Mouse (Mus musculus) embryonic facial prominence, embryonic 14.5 days (tissue): ENCODE measurements around the gene Dnajc4. TPM values are rescaled to one million over a fixed set of nuclear protein-coding genes. Genes with fewer than 3 reads are reported as not detected.

Experiments used
- ATAC-seq: fragments of 200-750 bp; cut with Nextera tagmentation; 2 replicates; pipeline ENCODE4 v1.8.0; 2017; ENCODE audit warnings: low read depth, moderate number of reproducible peaks, moderate TSS enrichment
- DNase-seq: peaks from one replicate; pipeline ENCODE4 v3.0.0-alpha.2; 2015; ENCODE audit warnings: low spot score
- H3K27ac ChIP-seq: fragments of 300-500 bp; sonication (generic); replicated peaks from 2 replicates; pipeline ENCODE4 v1.5.1; 2014; ENCODE audit warnings: low read depth, mild to moderate bottlenecking, low read length, moderate library complexity
- H3K27me3 ChIP-seq: fragments of 300-500 bp; sonication (generic); replicated peaks from 2 replicates; pipeline ENCODE4 v1.6.1; 2014; ENCODE audit warnings: low read length; ENCODE audit not compliant: control insufficient read depth, insufficient read depth
- H3K36me3 ChIP-seq: fragments of 300-500 bp; sonication (generic); 2 replicates; pipeline ENCODE4 v1.6.1; 2014; ENCODE audit warnings: low read length, mixed read lengths; ENCODE audit not compliant: control insufficient read depth, insufficient read depth
- H3K4me1 ChIP-seq: fragments of 300-500 bp; sonication (generic); 2 replicates; pipeline ENCODE4 v1.6.1; 2014; ENCODE audit warnings: antibody characterized with exemption, low read length; ENCODE audit not compliant: control insufficient read depth, insufficient read depth
- H3K4me2 ChIP-seq: fragments of 300-500 bp; sonication (generic); 2 replicates; pipeline ENCODE4 v1.6.1; 2014; ENCODE audit warnings: low read depth, mild to moderate bottlenecking, low read length, moderate library complexity, mixed read lengths
- H3K4me3 ChIP-seq: fragments of 300-500 bp; sonication (generic); 2 replicates; pipeline ENCODE4 v1.5.1; 2014; ENCODE audit warnings: low read depth, mild to moderate bottlenecking, low read length
- H3K9ac ChIP-seq: fragments of 300-500 bp; sonication (generic); 2 replicates; pipeline ENCODE4 v1.6.1; 2014; ENCODE audit warnings: low read depth, mild to moderate bottlenecking, low read length, moderate library complexity, mixed read lengths
- H3K9me3 ChIP-seq: fragments of 300-500 bp; sonication (generic); 2 replicates; pipeline ENCODE4 v1.6.1; 2016; ENCODE audit warnings: low read length; ENCODE audit not compliant: control insufficient read depth
- WGBS: fragments of 180-500 bp; shearing (Covaris S2); extraction: QIAGEN DNeasy Blood & Tissue Kit; methylation state at CpG from one replicate; pipeline ENCODE4 v1.1.7; 2014; 5-methylcytosine and 5-hydroxymethylcytosine counted together
- polyA plus RNA-seq: library from polyadenylated mRNA; unstranded; fragments of >200 nt; fragmentation: Nextera tagmentation; extraction: Ambion mirVana; gene quantifications from 2 replicates; pipeline ENCODE4 v1.2.1, GENCODE M21; 2014

The Dnajc4 gene
- polyA plus RNA-seq, 1 experiment from 2014 or later: 21.7 TPM

GRCm38 (mm10) chr19:6973581-6974190 lies 18.7 kb downstream of the Dnajc4 start:
- no peaks in the 10 kb centered on the region for H3K27me3 ChIP-seq
- DNase-seq (no peak), ATAC-seq (no peak)
- H3K4me3 ChIP-seq: peak overlapping the region; percentile 77
- H3K9me3 ChIP-seq: no peaks in the 10 kb centered on the region
- WGBS: 25% methylated on average over 11 of the region's 12 CpGs
- H3K36me3 ChIP-seq: peaks cover 16% of the 10 kb centered on the region
- peak overlapping the region; percentile 88; the same call in 1 of the 2 replicates for H3K27ac ChIP-seq
- H3K9ac ChIP-seq: peak overlapping the region; percentile 48
- peak overlapping the region; percentile 92 for H3K4me2 ChIP-seq
- peaks cover 28% of the 10 kb centered on the region for H3K4me1 ChIP-seq

- no peak overlapping the region for H3K27ac ChIP-seq
- H3K27me3 ChIP-seq: no peaks in the 10 kb centered on the region
- no peak overlapping the region for H3K4me3 ChIP-seq
- WGBS: 74% methylated on average over 13 of the region's 13 CpGs
- H3K4me2 ChIP-seq: no peak overlapping the region
- no peak for DNase-seq
- ATAC-seq: no peak
- H3K9ac ChIP-seq: no peak overlapping the region
- H3K36me3 ChIP-seq: peaks cover 3% of the 10 kb centered on the region
- H3K4me1 ChIP-seq: peaks cover 30% of the 10 kb centered on the region
- H3K9me3 ChIP-seq: no peaks in the 10 kb centered on the region
These were observed 20.0 kb downstream of the Dnajc4 start for GRCm38 (mm10) chr19:6972247-6972917.

GRCm38 (mm10) chr19:6971644-6972043 lies 20.7 kb downstream of the Dnajc4 start:
- ATAC-seq (no peak), DNase-seq (no peak)
- no peak overlapping the region for H3K4me3 ChIP-seq
- peaks cover 28% of the 10 kb centered on the region for H3K4me1 ChIP-seq
- no peaks in the 10 kb centered on the region for H3K9me3 ChIP-seq
- WGBS: 33% methylated on average over 6 of the region's 6 CpGs
- 0 out of 2 replicates have a peak overlapping the region, but pooled peaks have one; percentile 1 for H3K27ac ChIP-seq
- H3K27me3 ChIP-seq: no peaks in the 10 kb centered on the region
- H3K36me3 ChIP-seq: no peaks in the 10 kb centered on the region
- no peak overlapping the region for H3K4me2 ChIP-seq
- 0 out of 2 replicates have a peak overlapping the region, but pooled peaks have one; percentile 14 for H3K9ac ChIP-seq

- WGBS: 31% methylated on average over 8 of the region's 11 CpGs
- no peak for DNase-seq
- H3K9ac ChIP-seq: peak overlapping the region; percentile 73
- H3K9me3 ChIP-seq: no peaks in the 10 kb centered on the region
- peaks cover 25% of the 10 kb centered on the region for H3K4me1 ChIP-seq
- no peak overlapping the region for H3K27ac ChIP-seq
- ATAC-seq: no peak
- no peak overlapping the region for H3K4me3 ChIP-seq
- peak overlapping the region; percentile 55 for H3K4me2 ChIP-seq
- H3K27me3 ChIP-seq: no peaks in the 10 kb centered on the region
- peaks cover 10% of the 10 kb centered on the region for H3K36me3 ChIP-seq
These were observed 21.8 kb downstream of the Dnajc4 start for GRCm38 (mm10) chr19:6970460-6971085.

- peak overlapping the region; percentile 55 for H3K4me2 ChIP-seq
- under 1% methylated on average over 42 of the region's 55 CpGs for WGBS
- ATAC-seq (peak; percentile 54), DNase-seq (peak; percentile 65)
- H3K36me3 ChIP-seq: peaks cover 17% of the 10 kb centered on the region
- H3K9ac ChIP-seq: peak overlapping the region; percentile 73
- no peaks in the 10 kb centered on the region for H3K9me3 ChIP-seq
- H3K4me1 ChIP-seq: peaks cover 25% of the 10 kb centered on the region
- H3K27ac ChIP-seq: no peak overlapping the region
- no peaks in the 10 kb centered on the region for H3K27me3 ChIP-seq
- H3K4me3 ChIP-seq: peak overlapping the region; percentile 63
These were observed 22.5 kb downstream of the Dnajc4 start for GRCm38 (mm10) chr19:6969665-6970381.

GRCm38 (mm10) chr19:6969291-6969664 lies 23.1 kb downstream of the Dnajc4 start:
- Histone ChIP-seq H3K27ac (no peak overlapping the region), H3K36me3 (peaks cover 23% of the 10 kb centered on the region), H3K9ac (peak overlapping the region; percentile 73), H3K4me2 (peak overlapping the region; percentile 55), H3K4me1 (peaks cover 25% of the 10 kb centered on the region), H3K4me3 (peak overlapping the region; percentile 63), H3K9me3 (no peaks in the 10 kb centered on the region), H3K27me3 (no peaks in the 10 kb centered on the region)
- peak; percentile 39 for ATAC-seq
- no peak for DNase-seq
- 3% methylated on average over 10 of the region's 20 CpGs for WGBS

GRCm38 (mm10) chr19:6968491-6969271 lies 23.7 kb downstream of the Dnajc4 start:
- H3K4me1 ChIP-seq: peaks cover 21% of the 10 kb centered on the region
- H3K27ac ChIP-seq: no peak overlapping the region
- ATAC-seq (no peak), DNase-seq (no peak)
- WGBS: 6% methylated on average over 15 of the region's 15 CpGs
- H3K27me3 ChIP-seq: no peaks in the 10 kb centered on the region
- peak overlapping the region; percentile 63 for H3K4me3 ChIP-seq
- H3K36me3 ChIP-seq: peaks cover 27% of the 10 kb centered on the region
- H3K4me2 ChIP-seq: peak overlapping the region; percentile 55
- H3K9ac ChIP-seq: peak overlapping the region; percentile 73
- H3K9me3 ChIP-seq: no peaks in the 10 kb centered on the region

- no peaks in the 10 kb centered on the region for H3K4me1 ChIP-seq
- 73% methylated on average over 10 of the region's 10 CpGs for WGBS
- H3K36me3 ChIP-seq: peaks cover 72% of the 10 kb centered on the region
- no peak for ATAC-seq
- no peaks in the 10 kb centered on the region for H3K27me3 ChIP-seq
- DNase-seq: no peak
- no peak overlapping the region for H3K4me3 ChIP-seq
- H3K4me2 ChIP-seq: no peak overlapping the region
- H3K9me3 ChIP-seq: no peaks in the 10 kb centered on the region
- no peak overlapping the region for H3K9ac ChIP-seq
- no peak overlapping the region for H3K27ac ChIP-seq
These were observed 35.9 kb downstream of the Dnajc4 start for GRCm38 (mm10) chr19:6956461-6956860.
